Mouse (Mus musculus) CH12.LX (cell line): ENCODE measurements around the gene Tbl1xr1. TPM values are rescaled to one million over a fixed set of nuclear protein-coding genes. Genes with fewer than 3 reads are reported as not detected.
A peak's percentile ranks its signal among the peaks of the same experiment; 100 is the strongest.

Experiments used
- DNase-seq: peaks from one replicate; pipeline ENCODE4 v3.0.0-alpha.2; 2013; ENCODE audit errors: extremely low read depth
- H3K27ac ChIP-seq: 2 replicates; pipeline ENCODE4 v1.5.1; 2012; ENCODE audit warnings: low read depth, mild to moderate bottlenecking, control low read depth, moderate library complexity; ENCODE audit not compliant: insufficient read depth
- H3K27me3 ChIP-seq: replicated peaks from 2 replicates; pipeline ENCODE3; 2012; ENCODE audit warnings: inconsistent platforms
- H3K36me3 ChIP-seq, 2 experiments: replicated peaks in 1 of 2; 2 replicates each; pipeline versions ENCODE3 to v1.6.1; 2012; ENCODE audit warnings: inconsistent platforms in 1 of 2, low read length in 1 of 2, mild to moderate bottlenecking in 1 of 2, mixed read lengths in 1 of 2, moderate library complexity in 1 of 2; ENCODE audit not compliant: control insufficient read depth in 1 of 2, insufficient read depth in 1 of 2
- H3K4me1 ChIP-seq, 2 experiments: 2 replicates each; pipeline ENCODE4 v1.6.1; 2012; ENCODE audit warnings: inconsistent platforms in 1 of 2, moderate library complexity in 1 of 2; ENCODE audit not compliant: insufficient read depth in 2 of 2, control insufficient read depth in 1 of 2
- H3K4me2 ChIP-seq: 2 replicates; pipeline ENCODE4 v1.6.1; 2012; ENCODE audit warnings: low read depth, mild to moderate bottlenecking, control low read depth; ENCODE audit not compliant: poor library complexity, insufficient read depth, severe bottlenecking
- H3K4me3 ChIP-seq, 3 experiments: fragments of 150-350 bp in 1 of 3; sonication (generic) in 1 of 3; replicated peaks in 1 of 3; 2 replicates each; pipeline versions ENCODE3 to v1.5.1; 2011 to 2012; ENCODE audit warnings: low read depth in 2 of 3, low read length in 2 of 3, mild to moderate bottlenecking in 2 of 3, moderate library complexity in 2 of 3, control low read depth in 1 of 3, improper control_type of control experiment in 1 of 3, inconsistent platforms in 1 of 3, mixed read lengths in 1 of 3; ENCODE audit not compliant: poor library complexity in 1 of 3
- H3K79me2 ChIP-seq: replicated peaks from 2 replicates; pipeline ENCODE4 v1.6.1; 2012; ENCODE audit warnings: mild to moderate bottlenecking, moderate library complexity; ENCODE audit not compliant: control insufficient read depth, poor library complexity, insufficient read depth, severe bottlenecking; ENCODE audit errors: extremely low read depth
- H3K9ac ChIP-seq: 2 replicates; pipeline ENCODE4 v1.6.1; 2012; ENCODE audit warnings: low read depth, mild to moderate bottlenecking, control low read depth, moderate library complexity; ENCODE audit not compliant: insufficient read depth
- H3K9me3 ChIP-seq: replicated peaks from 2 replicates; pipeline ENCODE3; 2012; ENCODE audit warnings: low read length, inconsistent platforms, mixed read lengths
- BHLHE40 ChIP-seq: IDR thresholded peaks from 2 replicates; pipeline ENCODE4 v1.6.1; 2011; ENCODE audit warnings: mild to moderate bottlenecking, low read depth, low read length, improper control_type of control experiment
- CHD1 ChIP-seq: IDR thresholded peaks from 2 replicates; pipeline ENCODE4 v1.6.1; 2012; ENCODE audit warnings: low read depth, low read length, improper control_type of control experiment, inconsistent platforms
- E2F4 ChIP-seq: IDR thresholded peaks from 2 replicates; pipeline ENCODE4 v1.6.1; 2011; ENCODE audit warnings: low read depth, low read length, improper control_type of control experiment; ENCODE audit not compliant: insufficient replicate concordance
- ETS1 ChIP-seq: conservative IDR thresholded peaks from 2 replicates; pipeline ENCODE4 v1.6.1; 2012; ENCODE audit warnings: low read depth, mild to moderate bottlenecking, inconsistent platforms, low read length, improper control_type of control experiment, moderate library complexity
- GABPA ChIP-seq: IDR thresholded peaks from 2 replicates; pipeline ENCODE4 v1.6.1; 2012; ENCODE audit warnings: low read depth, low read length, improper control_type of control experiment, inconsistent platforms; ENCODE audit not compliant: insufficient replicate concordance
- IRF4 ChIP-seq: IDR thresholded peaks from 2 replicates; pipeline ENCODE4 v1.6.1; 2014; ENCODE audit warnings: low read depth, mild to moderate bottlenecking, inconsistent platforms, low read length, improper control_type of control experiment
- JUND ChIP-seq: conservative IDR thresholded peaks from 2 replicates; pipeline ENCODE4 v1.6.1; 2011; ENCODE audit warnings: low read depth, low read length, improper control_type of control experiment
- KAT2A ChIP-seq: IDR thresholded peaks from 2 replicates; pipeline ENCODE4 v1.6.1; 2012; ENCODE audit warnings: low read length, improper control_type of control experiment, inconsistent platforms; ENCODE audit not compliant: insufficient replicate concordance
- MAFK ChIP-seq: IDR thresholded peaks from 2 replicates; pipeline ENCODE4 v1.6.1; 2011; ENCODE audit warnings: low read length, improper control_type of control experiment; ENCODE audit not compliant: insufficient replicate concordance
- MAX ChIP-seq: IDR thresholded peaks from 2 replicates; pipeline ENCODE4 v1.6.1; 2011; ENCODE audit warnings: low read length, improper control_type of control experiment
- MAZ ChIP-seq: IDR thresholded peaks from 2 replicates; pipeline ENCODE4 v1.6.1; 2012; ENCODE audit warnings: low read depth, mild to moderate bottlenecking, inconsistent platforms, low read length, improper control_type of control experiment, moderate library complexity
- MXI1 ChIP-seq: IDR thresholded peaks from 2 replicates; pipeline ENCODE4 v1.6.1; 2011; ENCODE audit warnings: mild to moderate bottlenecking, low read depth, low read length, improper control_type of control experiment
- MYC ChIP-seq: IDR thresholded peaks from 2 replicates; pipeline ENCODE4 v1.6.1; 2011; ENCODE audit warnings: low read depth, mild to moderate bottlenecking, improper control_type of control experiment, low read length
- NRF1 ChIP-seq: IDR thresholded peaks from 2 replicates; pipeline ENCODE4 v1.6.1; 2014; ENCODE audit warnings: low read depth, mild to moderate bottlenecking, inconsistent platforms, low read length, improper control_type of control experiment, moderate library complexity
- PAX5 ChIP-seq: IDR thresholded peaks from 2 replicates; pipeline ENCODE4 v1.6.1; 2012; ENCODE audit warnings: low read length, inconsistent platforms, mixed read lengths
- RCOR1 ChIP-seq: conservative IDR thresholded peaks from 2 replicates; pipeline ENCODE4 v1.6.1; 2012; ENCODE audit warnings: low read depth, mild to moderate bottlenecking, inconsistent platforms, low read length, improper control_type of control experiment
- SIN3A ChIP-seq: IDR thresholded peaks from 2 replicates; pipeline ENCODE4 v1.6.1; 2012; ENCODE audit warnings: low read length, improper control_type of control experiment, inconsistent platforms
- SMC3 ChIP-seq: IDR thresholded peaks from 2 replicates; pipeline ENCODE4 v1.6.1; 2011; ENCODE audit warnings: low read depth, low read length, improper control_type of control experiment
- TBP ChIP-seq: conservative IDR thresholded peaks from 2 replicates; pipeline ENCODE4 v1.6.1; 2011; ENCODE audit warnings: low read depth, low read length, improper control_type of control experiment
- USF2 ChIP-seq: conservative IDR thresholded peaks from 2 replicates; pipeline ENCODE4 v1.6.1; 2011; ENCODE audit warnings: low read depth, low read length, improper control_type of control experiment
- ZC3H11A ChIP-seq: IDR thresholded peaks from 2 replicates; pipeline ENCODE4 v1.6.1; 2012; ENCODE audit warnings: low read depth, mild to moderate bottlenecking, inconsistent platforms, low read length, improper control_type of control experiment
- ZNF384 ChIP-seq: IDR thresholded peaks from 2 replicates; pipeline ENCODE4 v1.6.1; 2012; ENCODE audit warnings: low read depth, low read length, improper control_type of control experiment, inconsistent platforms
- dilution Hi-C: fragments of 300-500 bp; cut with MboI; formaldehyde crosslinking; loops from 2 replicates; pipeline ENCODE4 v1.14.3; 2020; ENCODE audit warnings: low sequenced_read_pairs; ENCODE audit not compliant: extremely low pct_unique_long_range_greater_than_20kb, extremely low pct_ligation_motif_present
- in situ Hi-C: fragments of 300-500 bp; cut with MboI; formaldehyde crosslinking; loops from 3 replicates; pipeline ENCODE4 v1.14.3; 2019; ENCODE audit warnings: low sequenced_read_pairs, low pct_ligation_motif_present, low pct_unique_long_range_greater_than_20kb, mixed read lengths
- polyA plus RNA-seq: library from polyadenylated mRNA; unstranded; fragments of >175 nt; gene quantifications from 2 replicates; pipeline ENCODE4 v1.2.1, GENCODE M21; 2012; ENCODE audit warnings: low read depth; ENCODE audit not compliant: insufficient read length
- total RNA-seq, 2 experiments: library from RNA; depleted of rRNA; stranded (reverse); fragments of 300-350 nt in 1 of 2; fragments of >200 nt in 1 of 2; gene quantifications; 2 replicates each; pipeline ENCODE4 v1.2.3; 2012 to 2014

Gene Tbl1xr1
- total and polyA plus RNA-seq, 3 experiments: 33.7 to 39.9 (median 38.3) TPM

DNA sequence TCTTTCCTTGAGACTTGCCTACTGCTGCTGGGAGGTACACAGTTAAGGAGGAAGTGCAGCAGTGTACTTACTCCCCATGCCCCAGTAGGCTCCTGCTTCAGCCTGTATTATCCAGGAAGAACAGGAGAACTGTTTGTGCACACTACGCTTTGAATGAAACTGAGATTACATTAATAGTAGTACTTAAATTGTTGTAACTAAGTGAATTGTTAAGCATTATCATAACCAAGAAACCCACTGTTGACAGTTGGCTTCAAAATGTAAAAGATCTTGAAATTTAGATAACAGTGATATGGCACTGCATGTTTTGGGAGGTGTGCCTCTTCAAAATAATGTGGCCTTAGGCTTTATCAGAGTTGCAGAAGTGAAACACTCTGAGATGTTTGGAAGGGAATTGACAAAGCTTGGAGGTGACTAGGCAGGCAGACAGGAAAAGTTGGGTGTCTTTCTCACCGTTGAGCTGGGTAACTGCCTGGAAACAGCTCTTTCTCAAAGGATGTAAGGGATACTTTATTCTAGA lies 62.2 kb downstream of the Tbl1xr1 start:
- in situ Hi-C loops (no loop called here), dilution Hi-C loops (no loop called here)
- Histone ChIP-seq H3K9ac (no peak overlapping the region; the same call in 1 of the 2 replicates), H3K36me3 (peaks cover 0 to 10% of the 10 kb centered on the region in 2 experiments), H3K27ac (peak overlapping the region; percentile 42), H3K4me3 (no peak overlapping the region), H3K9me3 (no peaks in the 10 kb centered on the region), H3K4me1 (peaks cover 15 to 58% of the 10 kb centered on the region in 2 experiments), H3K4me2 (peak overlapping the region; percentile 99), H3K79me2 (peaks cover 55% of the 10 kb centered on the region), H3K27me3 (no peaks in the 10 kb centered on the region)
- DNase-seq: no peak
- TF ChIP-seq NRF1 (no peak), MAX (no peak), MYC (0 out of 2 replicates have a peak, but pooled peaks have one; percentile 8), MAZ (no peak), IRF4 (no peak), RCOR1 (peak; percentile 9; the same call in 1 of the 2 replicates), PAX5 (no peak), KAT2A (no peak), ETS1 (no peak), ZNF384 (no peak), MXI1 (no peak), TBP (no peak), SIN3A (no peak)

DNA sequence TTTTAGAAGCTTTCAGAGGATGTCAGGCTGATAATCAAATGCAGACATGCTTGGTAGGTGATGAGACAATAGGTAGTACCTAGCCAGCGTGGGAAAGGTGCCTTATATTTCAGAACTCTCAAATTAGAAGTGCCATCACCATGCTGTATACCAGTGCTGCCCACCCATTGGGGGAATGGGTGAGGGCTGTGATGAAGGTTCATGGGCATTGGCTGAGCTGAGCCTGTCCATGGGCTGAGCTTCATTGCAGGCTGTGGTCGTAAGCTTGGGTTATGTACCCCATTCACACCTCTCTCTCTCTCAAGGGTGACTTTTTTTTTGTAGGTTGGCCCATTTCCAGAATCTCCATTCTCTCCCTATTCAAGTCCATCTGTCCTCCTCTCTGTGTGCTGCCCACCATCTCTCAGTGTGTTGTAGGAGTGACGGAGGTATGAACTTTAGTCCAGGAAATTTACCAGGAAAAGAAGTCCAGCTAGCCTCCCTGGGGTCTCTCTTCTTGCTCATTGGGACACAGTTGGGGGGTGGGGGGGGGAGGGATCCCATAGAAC lies 63.7 kb downstream of the Tbl1xr1 start:
- H3K4me1 ChIP-seq: peaks cover 15 to 61% of the 10 kb centered on the region in 2 experiments

More for the DNA sequence above, 63.7 kb downstream of the Tbl1xr1 start:
- H3K27me3 ChIP-seq: no peaks in the 10 kb centered on the region
- dilution Hi-C loops (no loop called here), in situ Hi-C loops (loop anchor here (10.0 kb wide), 1 partner anchor 205 kb away; no protein-coding TSS in a partner anchor)
- no peak overlapping the region for H3K9ac ChIP-seq
- no peak overlapping the region for H3K4me3 ChIP-seq
- TF ChIP-seq SMC3: no peak
- no peak for TF ChIP-seq MAFK
- no peak for TF ChIP-seq NRF1
- no peak for TF ChIP-seq MXI1
- TF ChIP-seq ZC3H11A: no peak
- TF ChIP-seq USF2: no peak
- TF ChIP-seq JUND: no peak
- no peak for TF ChIP-seq GABPA
- TF ChIP-seq MAX: no peak
- no peak for TF ChIP-seq CHD1
- TF ChIP-seq ZNF384: no peak
- no peak for TF ChIP-seq MYC
- no peak for TF ChIP-seq BHLHE40
- TF ChIP-seq E2F4: no peak
- no peak for TF ChIP-seq MAZ
- peaks cover 0 to 16% of the 10 kb centered on the region in 2 experiments for H3K36me3 ChIP-seq
- H3K9me3 ChIP-seq: no peaks in the 10 kb centered on the region
- no peak overlapping the region for H3K27ac ChIP-seq
- peaks cover 45% of the 10 kb centered on the region for H3K79me2 ChIP-seq
- no peak for DNase-seq
- H3K4me2 ChIP-seq: no peak overlapping the region
